Mouse (Mus musculus): ENCODE data around the gene Prmt1. TPM values are rescaled to one million over a fixed set of nuclear protein-coding genes. Genes with fewer than 3 reads are reported as not detected.
A peak's percentile ranks its signal among the peaks of the same experiment; 100 is the strongest.

Prmt1 gene
- polyA plus RNA-seq, 1 experiment from 2014 or later = 301 TPM

DNA sequence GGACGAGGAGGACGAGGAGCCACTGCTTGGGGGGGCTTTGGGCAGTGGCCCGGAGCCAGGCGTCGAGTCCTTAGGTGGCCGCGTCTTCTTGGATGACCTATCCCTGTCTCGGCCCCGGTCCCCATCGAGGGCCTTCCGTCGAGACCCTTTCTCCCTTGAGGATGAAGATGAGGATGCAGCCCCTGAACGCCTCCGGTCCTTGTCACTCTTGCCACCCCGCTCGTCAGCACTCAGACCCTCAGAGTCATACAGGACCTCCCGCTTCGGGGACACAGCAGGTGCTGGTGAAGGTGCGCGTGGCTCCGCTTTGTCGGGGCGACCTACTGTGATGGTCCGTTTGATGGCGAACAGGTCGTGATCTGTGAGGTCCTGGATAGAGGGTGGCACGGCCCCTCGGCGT lies 20.8 kb upstream of the Prmt1 start:
- H3K4me1 ChIP-seq (replicated peaks; ENCODE audit: control insufficient read depth, insufficient read depth, low read length) = no peaks in the 10 kb centered on the region
- ATAC-seq (replicated peaks; ENCODE audit: low FRiP score) = no peak
- H3K4me3 ChIP-seq (ENCODE audit: low read depth, low read length) = no peak overlapping the region
- no peak overlapping the region for H3K9ac ChIP-seq (ENCODE audit: low read length)
- no peak for DNase-seq (ENCODE audit: low spot score)
- H3K27ac ChIP-seq (ENCODE audit: low read depth, low read length) = no peak overlapping the region
- 95% methylated on average over 29 of the region's 29 CpGs for WGBS
- no peak overlapping the region for H3K4me2 ChIP-seq (ENCODE audit: low read depth, low read length, severe bottlenecking)
- peaks cover 43% of the 10 kb centered on the region for H3K36me3 ChIP-seq (ENCODE audit: control insufficient read depth, insufficient read depth, low read length)
- no peaks in the 10 kb centered on the region for H3K9me3 ChIP-seq (ENCODE audit: control insufficient read depth, low read length)
- H3K27me3 ChIP-seq (ENCODE audit: control insufficient read depth, insufficient read depth, low read length) = no peaks in the 10 kb centered on the region

DNA sequence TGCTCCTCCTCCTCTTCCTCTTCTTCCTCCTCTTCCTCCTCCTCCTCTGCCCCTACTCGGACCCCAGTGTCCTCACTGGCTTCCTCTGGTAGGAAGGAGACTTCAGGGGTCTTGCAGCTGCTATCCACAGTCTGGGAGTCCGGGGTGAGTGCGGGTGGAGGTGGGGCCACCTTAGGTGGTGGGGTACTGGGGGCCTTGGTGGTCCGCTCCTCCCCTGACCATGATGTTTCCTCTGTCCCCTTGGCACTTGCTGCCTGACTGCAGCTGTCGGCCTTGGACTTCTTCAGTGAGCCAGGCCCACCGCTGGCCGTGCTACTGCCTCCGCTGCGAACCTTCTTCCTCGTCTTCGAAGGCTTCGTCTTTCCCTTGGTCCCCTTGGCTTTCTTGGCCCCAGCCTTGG lies 20.1 kb upstream of the Prmt1 start:
- H3K36me3 ChIP-seq (ENCODE audit: control insufficient read depth, insufficient read depth, low read length) = peaks cover 43% of the 10 kb centered on the region
- H3K4me2 ChIP-seq (ENCODE audit: low read depth, low read length, severe bottlenecking) = no peak overlapping the region
- no peak overlapping the region for H3K9ac ChIP-seq (ENCODE audit: low read length)
- WGBS = 96% methylated on average over 12 of the region's 12 CpGs
- no peak for ATAC-seq (replicated peaks; ENCODE audit: low FRiP score)
- DNase-seq (ENCODE audit: low spot score) = no peak
- no peak overlapping the region for H3K27ac ChIP-seq (ENCODE audit: low read depth, low read length)
- H3K27me3 ChIP-seq (ENCODE audit: control insufficient read depth, insufficient read depth, low read length) = no peaks in the 10 kb centered on the region
- no peaks in the 10 kb centered on the region for H3K4me1 ChIP-seq (replicated peaks; ENCODE audit: control insufficient read depth, insufficient read depth, low read length)
- no peak overlapping the region for H3K4me3 ChIP-seq (ENCODE audit: low read depth, low read length)
- H3K9me3 ChIP-seq (ENCODE audit: control insufficient read depth, low read length) = no peaks in the 10 kb centered on the region

DNA sequence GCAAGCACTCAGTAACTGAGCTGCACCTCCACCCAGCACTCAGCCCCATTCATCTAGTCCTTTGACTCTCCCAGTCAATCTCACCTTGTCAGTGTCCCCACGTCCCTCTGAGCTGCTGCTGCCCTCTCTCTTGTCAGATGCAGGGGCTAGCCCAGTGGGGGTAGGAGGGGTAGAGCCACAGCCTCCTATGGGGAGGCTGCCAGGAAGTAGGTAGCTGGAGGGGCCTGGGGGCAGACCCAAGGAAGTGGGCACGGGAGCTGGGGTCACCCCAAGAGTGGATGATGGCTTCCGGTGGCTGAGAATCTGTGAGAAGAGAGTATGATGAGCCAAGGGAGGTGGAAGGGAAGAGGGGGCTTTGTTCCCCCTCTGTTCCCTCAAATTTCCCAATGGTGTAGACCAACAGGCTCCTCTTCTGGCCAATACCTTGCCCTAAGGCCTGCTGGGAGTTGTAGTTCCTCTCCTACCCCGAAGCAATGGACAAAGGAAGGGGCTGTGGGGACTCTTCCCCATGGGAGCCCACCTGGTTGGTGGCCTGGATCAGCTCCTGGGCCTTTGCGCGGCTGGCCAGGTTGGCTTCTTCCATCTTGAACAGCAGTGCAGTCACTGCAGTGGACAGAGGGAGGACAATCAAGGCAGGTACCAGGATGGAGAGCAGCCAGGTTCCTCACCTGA lies 19.1 kb upstream of the Prmt1 start:
- ATAC-seq (replicated peaks; ENCODE audit: low FRiP score) = no peak
- 88% methylated on average over 6 of the region's 6 CpGs for WGBS

DNA sequence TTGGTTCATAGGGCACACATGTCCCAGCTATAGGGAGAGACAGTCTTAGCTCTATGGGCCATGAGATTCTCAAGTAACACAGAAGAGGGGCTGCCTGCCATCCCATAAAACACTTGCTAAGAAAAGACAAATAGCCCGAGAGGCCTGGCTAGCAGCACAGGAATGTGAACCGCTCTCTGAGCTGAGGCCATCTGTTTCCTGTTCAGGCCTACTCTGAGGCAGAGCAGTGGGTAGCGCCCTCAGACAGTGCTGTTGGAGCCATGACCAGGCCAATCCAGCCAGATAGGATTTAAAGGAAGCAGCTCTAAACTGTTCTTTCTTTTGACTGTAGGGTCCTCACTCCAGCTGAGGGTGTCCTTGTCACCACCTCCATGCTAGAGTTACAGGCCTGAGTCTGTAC lies 18.2 kb upstream of the Prmt1 start:
- no peak overlapping the region for H3K4me2 ChIP-seq (ENCODE audit: low read depth, low read length, severe bottlenecking)
- DNase-seq (ENCODE audit: low spot score) (no peak), ATAC-seq (replicated peaks; ENCODE audit: low FRiP score) (no peak)
- H3K27ac ChIP-seq (ENCODE audit: low read depth, low read length) = no peak overlapping the region
- WGBS = 90% methylated on average over 3 of the region's 3 CpGs
- no peaks in the 10 kb centered on the region for H3K4me1 ChIP-seq (replicated peaks; ENCODE audit: control insufficient read depth, insufficient read depth, low read length)
- no peak overlapping the region for H3K4me3 ChIP-seq (ENCODE audit: low read depth, low read length)
- no peaks in the 10 kb centered on the region for H3K9me3 ChIP-seq (ENCODE audit: control insufficient read depth, low read length)
- H3K36me3 ChIP-seq (ENCODE audit: control insufficient read depth, insufficient read depth, low read length) = peaks cover 44% of the 10 kb centered on the region
- H3K27me3 ChIP-seq (ENCODE audit: control insufficient read depth, insufficient read depth, low read length) = no peaks in the 10 kb centered on the region
- no peak overlapping the region for H3K9ac ChIP-seq (ENCODE audit: low read length)

More for the DNA sequence above, 19.1 kb upstream of the Prmt1 start:
- H3K27ac ChIP-seq (ENCODE audit: low read depth, low read length) = no peak overlapping the region
- H3K36me3 ChIP-seq (ENCODE audit: control insufficient read depth, insufficient read depth, low read length) = peaks cover 44% of the 10 kb centered on the region
- H3K9ac ChIP-seq (ENCODE audit: low read length) = no peak overlapping the region
- no peaks in the 10 kb centered on the region for H3K27me3 ChIP-seq (ENCODE audit: control insufficient read depth, insufficient read depth, low read length)
- no peaks in the 10 kb centered on the region for H3K4me1 ChIP-seq (replicated peaks; ENCODE audit: control insufficient read depth, insufficient read depth, low read length)
- H3K9me3 ChIP-seq (ENCODE audit: control insufficient read depth, low read length) = no peaks in the 10 kb centered on the region
- no peak for DNase-seq (ENCODE audit: low spot score)
- H3K4me3 ChIP-seq (ENCODE audit: low read depth, low read length) = no peak overlapping the region
- H3K4me2 ChIP-seq (ENCODE audit: low read depth, low read length, severe bottlenecking) = no peak overlapping the region

DNA sequence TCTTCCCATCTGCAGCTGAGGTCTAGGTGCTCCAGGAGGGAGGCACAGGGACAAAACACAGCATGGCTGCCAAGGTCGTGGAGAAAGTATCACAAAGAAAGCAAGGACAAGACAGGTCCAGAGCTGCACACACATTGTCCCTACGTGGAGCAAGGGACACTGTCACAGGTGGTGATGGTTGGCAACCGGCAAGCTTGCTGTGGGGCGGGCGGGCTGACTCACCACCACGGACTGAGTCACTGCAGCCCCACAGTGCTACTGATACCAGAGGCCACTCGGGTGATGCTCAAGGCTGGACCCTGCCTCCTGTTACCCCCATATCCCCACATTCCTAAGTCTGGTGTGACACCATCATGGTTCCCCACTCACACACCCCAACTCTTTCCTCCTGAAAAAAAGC lies 16.1 kb upstream of the Prmt1 start:
- Histone ChIP-seq H3K9me3 (ENCODE audit: control insufficient read depth, low read length) (no peaks in the 10 kb centered on the region), H3K36me3 (ENCODE audit: control insufficient read depth, insufficient read depth, low read length) (peaks cover 36% of the 10 kb centered on the region), H3K4me3 (ENCODE audit: low read depth, low read length) (no peak overlapping the region), H3K4me2 (ENCODE audit: low read depth, low read length, severe bottlenecking) (no peak overlapping the region), H3K27ac (ENCODE audit: low read depth, low read length) (no peak overlapping the region), H3K27me3 (ENCODE audit: control insufficient read depth, insufficient read depth, low read length) (no peaks in the 10 kb centered on the region), H3K4me1 (replicated peaks; ENCODE audit: control insufficient read depth, insufficient read depth, low read length) (peaks cover 7% of the 10 kb centered on the region), H3K9ac (ENCODE audit: low read length) (no peak overlapping the region)
- WGBS = 87% methylated on average over 7 of the region's 7 CpGs
- DNase-seq (ENCODE audit: low spot score) = no peak
- no peak for ATAC-seq (replicated peaks; ENCODE audit: low FRiP score)

DNA sequence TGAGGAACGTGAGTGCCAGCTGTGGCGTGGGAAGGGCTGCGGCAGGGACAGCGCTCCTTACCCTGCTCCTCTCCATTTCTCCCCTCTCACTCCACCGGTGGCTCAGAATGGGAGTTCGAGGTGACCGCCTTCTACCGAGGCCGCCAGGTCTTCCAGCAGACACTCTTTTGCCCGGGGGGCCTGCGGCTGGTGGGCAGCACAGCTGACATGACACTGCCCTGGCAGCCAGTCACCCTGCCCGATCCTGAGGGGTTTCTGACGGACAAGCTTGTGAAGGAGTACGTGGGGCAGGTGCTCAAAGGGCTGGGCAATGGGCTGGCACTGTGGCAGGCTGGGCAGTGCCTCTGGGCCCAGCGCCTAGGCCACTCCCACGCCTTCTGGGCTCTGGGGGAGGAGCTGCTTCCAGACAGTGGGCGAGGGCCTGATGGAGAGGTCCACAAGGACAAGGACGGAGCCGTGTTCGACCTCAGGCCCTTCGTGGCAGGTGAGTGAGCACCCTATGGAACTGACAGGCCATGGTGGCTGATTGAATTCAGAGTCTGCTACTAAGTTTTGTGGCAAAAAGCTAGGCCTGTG lies 14.3 kb upstream of the Prmt1 start:
- Histone ChIP-seq H3K27me3 (ENCODE audit: control insufficient read depth, insufficient read depth, low read length) (no peaks in the 10 kb centered on the region), H3K27ac (ENCODE audit: low read depth, low read length) (no peak overlapping the region), H3K4me2 (ENCODE audit: low read depth, low read length, severe bottlenecking) (no peak overlapping the region), H3K9ac (ENCODE audit: low read length) (no peak overlapping the region), H3K9me3 (ENCODE audit: control insufficient read depth, low read length) (no peaks in the 10 kb centered on the region), H3K4me3 (ENCODE audit: low read depth, low read length) (no peak overlapping the region), H3K4me1 (replicated peaks; ENCODE audit: control insufficient read depth, insufficient read depth, low read length) (peaks cover 7% of the 10 kb centered on the region), H3K36me3 (ENCODE audit: control insufficient read depth, insufficient read depth, low read length) (peaks cover 27% of the 10 kb centered on the region)
- 89% methylated on average over 21 of the region's 21 CpGs for WGBS
- ATAC-seq (replicated peaks; ENCODE audit: low FRiP score) (no peak), DNase-seq (ENCODE audit: low spot score) (no peak)

DNA sequence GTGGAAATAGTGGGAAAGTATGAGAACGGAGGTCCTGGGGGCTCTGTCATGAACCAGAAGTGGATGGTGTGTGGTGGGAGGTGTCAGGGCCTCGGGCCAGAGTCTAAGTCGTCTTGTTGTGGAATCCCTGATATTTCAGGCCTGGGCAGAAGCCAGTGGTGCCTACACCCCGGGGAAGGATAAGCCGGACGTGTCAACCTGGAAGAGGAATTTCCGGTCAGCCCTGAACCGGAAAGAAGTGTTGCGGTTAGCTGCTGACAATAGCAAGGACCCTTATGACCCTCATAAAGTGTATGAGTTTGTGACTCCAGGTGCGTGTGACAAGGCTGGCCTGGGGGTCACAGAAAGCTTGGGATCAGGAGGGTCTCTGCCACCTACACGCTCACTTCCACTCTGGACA lies 13.4 kb upstream of the Prmt1 start:
- H3K4me3 ChIP-seq (ENCODE audit: low read depth, low read length) = no peak overlapping the region
- H3K4me1 ChIP-seq (replicated peaks; ENCODE audit: control insufficient read depth, insufficient read depth, low read length) = peaks cover 9% of the 10 kb centered on the region
- H3K9me3 ChIP-seq (ENCODE audit: control insufficient read depth, low read length) = no peaks in the 10 kb centered on the region
- DNase-seq (ENCODE audit: low spot score) (no peak), ATAC-seq (replicated peaks; ENCODE audit: low FRiP score) (no peak)
- H3K36me3 ChIP-seq (ENCODE audit: control insufficient read depth, insufficient read depth, low read length) = peaks cover 23% of the 10 kb centered on the region
- no peaks in the 10 kb centered on the region for H3K27me3 ChIP-seq (ENCODE audit: control insufficient read depth, insufficient read depth, low read length)
- H3K27ac ChIP-seq (ENCODE audit: low read depth, low read length) = no peak overlapping the region
- no peak overlapping the region for H3K9ac ChIP-seq (ENCODE audit: low read length)
- H3K4me2 ChIP-seq (ENCODE audit: low read depth, low read length, severe bottlenecking) = no peak overlapping the region
- WGBS = 87% methylated on average over 11 of the region's 11 CpGs

DNA sequence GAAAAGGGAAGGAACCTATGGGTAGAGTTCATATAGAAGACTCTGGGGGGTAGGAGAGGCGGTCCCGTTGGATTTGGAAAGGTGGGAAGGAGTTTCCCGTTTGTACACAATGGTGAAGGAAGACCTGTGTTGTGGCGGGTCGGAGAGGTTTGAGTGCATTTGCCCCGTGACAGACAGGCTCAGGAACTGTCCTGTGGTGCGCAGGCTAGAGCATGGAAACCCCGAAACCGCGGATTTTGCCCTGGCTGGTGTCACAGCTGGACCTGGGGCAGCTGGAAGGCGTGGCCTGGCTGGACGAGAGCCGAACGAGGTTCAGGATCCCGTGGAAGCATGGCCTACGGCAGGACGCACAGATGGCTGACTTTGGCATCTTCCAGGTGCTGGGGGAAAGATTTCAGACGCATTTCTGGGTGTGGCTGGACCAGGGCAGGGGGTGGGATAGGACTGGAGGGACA lies 12.2 kb upstream of the Prmt1 start, which contains the start of gene Bcl2l12:
Bcl2l12 (minus strand) TSS at position 212 of the 455 bp plus-strand sequence.
- peak within 1 kb of the TSS; percentile 61 for H3K9ac ChIP-seq (ENCODE audit: low read length)
- peaks cover 17% of the 10 kb centered on the region for H3K36me3 ChIP-seq (ENCODE audit: control insufficient read depth, insufficient read depth, low read length)
- peaks cover 9% of the 10 kb centered on the region for H3K4me1 ChIP-seq (replicated peaks; ENCODE audit: control insufficient read depth, insufficient read depth, low read length)
- DNase-seq (ENCODE audit: low spot score) = no peak
- H3K9me3 ChIP-seq (ENCODE audit: control insufficient read depth, low read length) = no peaks in the 10 kb centered on the region
- 5% methylated on average over 18 of the region's 18 CpGs for WGBS
- peak within 1 kb of the TSS; percentile 66 for H3K4me3 ChIP-seq (ENCODE audit: low read depth, low read length)
- H3K27me3 ChIP-seq (ENCODE audit: control insufficient read depth, insufficient read depth, low read length) = no peaks in the 10 kb centered on the region
- ATAC-seq (replicated peaks; ENCODE audit: low FRiP score) = no peak
- peak within 1 kb of the TSS; percentile 67 for H3K4me2 ChIP-seq (ENCODE audit: low read depth, low read length, severe bottlenecking)
- peak within 1 kb of the TSS; percentile 57; the same call in 1 of the 2 replicates for H3K27ac ChIP-seq (ENCODE audit: low read depth, low read length)
